Mouse (Mus musculus) intestine, embryonic 14.5 days (tissue): ENCODE results near the gene Ntm. TPM values are rescaled to one million over a fixed set of nuclear protein-coding genes. Genes with fewer than 3 reads are reported as not detected.

Source experiments
- ATAC-seq: fragments of 200-750 bp; cut with Nextera tagmentation; replicated peaks from 2 replicates; pipeline ENCODE4 v1.8.0; 2017; ENCODE audit warnings: low read depth, moderate number of reproducible peaks, moderate TSS enrichment, moderate library complexity; ENCODE audit not compliant: low FRiP score, low TSS enrichment
- DNase-seq: peaks from one replicate; pipeline ENCODE4 v3.0.0-alpha.2; 2018; ENCODE audit warnings: low spot score
- H3K27ac ChIP-seq: fragments of 300-500 bp; sonication (generic); 2 replicates; pipeline ENCODE4 v1.5.1; 2014; ENCODE audit warnings: low read depth, mild to moderate bottlenecking, control low read depth
- H3K27me3 ChIP-seq: fragments of 300-500 bp; sonication (generic); replicated peaks from 2 replicates; pipeline ENCODE4 v1.6.1; 2014; ENCODE audit warnings: low read length, control low read depth; ENCODE audit not compliant: control insufficient read depth, insufficient read depth
- H3K36me3 ChIP-seq: fragments of 300-500 bp; sonication (generic); 2 replicates; pipeline ENCODE4 v1.6.1; 2014; ENCODE audit warnings: low read length, control low read depth; ENCODE audit not compliant: control insufficient read depth, insufficient read depth
- H3K4me1 ChIP-seq: fragments of 300-500 bp; sonication (generic); replicated peaks from 2 replicates; pipeline ENCODE4 v1.6.1; 2014; ENCODE audit warnings: low read length, control low read depth, mixed read lengths; ENCODE audit not compliant: control insufficient read depth, insufficient read depth
- H3K4me2 ChIP-seq: fragments of 300-500 bp; sonication (generic); 2 replicates; pipeline ENCODE4 v1.6.1; 2014; ENCODE audit warnings: low read length
- H3K4me3 ChIP-seq: fragments of 300-500 bp; sonication (generic); 2 replicates; pipeline ENCODE4 v1.5.1; 2014; ENCODE audit warnings: low read depth, low read length, control low read depth, mixed read lengths
- H3K9ac ChIP-seq: fragments of 300-500 bp; sonication (generic); 2 replicates; pipeline ENCODE4 v1.6.1; 2014; ENCODE audit warnings: mild to moderate bottlenecking, low read length
- H3K9me3 ChIP-seq: fragments of 300-500 bp; sonication (generic); 2 replicates; pipeline ENCODE4 v1.6.1; 2016; ENCODE audit warnings: low read length, control low read depth; ENCODE audit not compliant: control insufficient read depth
- WGBS: fragments of 180-500 bp; shearing (Covaris S2); extraction: QIAGEN DNeasy Blood & Tissue Kit; methylation state at CpG from one replicate; pipeline ENCODE4 v1.1.7; 2014; 5-methylcytosine and 5-hydroxymethylcytosine counted together
- polyA plus RNA-seq: library from polyadenylated mRNA; unstranded; fragments of >200 nt; fragmentation: Nextera tagmentation; extraction: Ambion mirVana; gene quantifications from 2 replicates; pipeline ENCODE4 v1.2.1, GENCODE M21; 2014

Gene Ntm
- polyA plus RNA-seq, 1 experiment from 2014 or later: 11.6 TPM

GRCm38 (mm10) chr9:29298340-29298739, 664.6 kb downstream of the Ntm start:
- no peak for ATAC-seq
- no peaks in the 10 kb centered on the region for H3K27me3 ChIP-seq
- no peaks in the 10 kb centered on the region for H3K36me3 ChIP-seq
- H3K27ac ChIP-seq: no peak overlapping the region
- WGBS: 92% methylated on average over 3 of the region's 3 CpGs
- H3K4me1 ChIP-seq: no peaks in the 10 kb centered on the region
- no peak overlapping the region for H3K4me2 ChIP-seq
- H3K4me3 ChIP-seq: no peak overlapping the region
- no peaks in the 10 kb centered on the region for H3K9me3 ChIP-seq
- no peak for DNase-seq
- no peak overlapping the region for H3K9ac ChIP-seq

DNA sequence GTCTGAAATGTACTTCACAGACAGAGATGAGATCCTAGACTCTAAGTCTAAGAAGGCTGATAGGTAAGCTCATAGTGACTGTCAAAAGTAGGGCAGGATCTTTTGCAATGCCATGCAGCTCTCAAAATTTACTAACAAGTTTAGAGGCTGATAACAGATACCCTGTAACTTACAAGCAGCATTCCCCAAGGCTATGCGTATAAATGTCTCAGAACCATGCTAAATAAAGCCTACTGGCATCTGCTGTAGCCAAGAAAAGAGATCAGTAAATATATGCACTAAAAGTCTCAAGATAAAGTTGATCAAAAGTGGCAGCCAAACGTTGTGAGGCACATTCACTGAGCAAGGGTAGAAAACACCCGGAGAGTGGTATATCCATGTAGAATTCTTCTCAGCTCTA, 666.2 kb downstream of the Ntm start:
- WGBS: 87% methylated on average over 3 of the region's 3 CpGs
- no peak for ATAC-seq
- H3K36me3 ChIP-seq: no peaks in the 10 kb centered on the region
- H3K27ac ChIP-seq: no peak overlapping the region
- H3K4me1 ChIP-seq: no peaks in the 10 kb centered on the region
- no peaks in the 10 kb centered on the region for H3K9me3 ChIP-seq
- no peak overlapping the region for H3K9ac ChIP-seq
- DNase-seq: no peak
- H3K4me3 ChIP-seq: no peak overlapping the region
- no peak overlapping the region for H3K4me2 ChIP-seq
- no peaks in the 10 kb centered on the region for H3K27me3 ChIP-seq

DNA sequence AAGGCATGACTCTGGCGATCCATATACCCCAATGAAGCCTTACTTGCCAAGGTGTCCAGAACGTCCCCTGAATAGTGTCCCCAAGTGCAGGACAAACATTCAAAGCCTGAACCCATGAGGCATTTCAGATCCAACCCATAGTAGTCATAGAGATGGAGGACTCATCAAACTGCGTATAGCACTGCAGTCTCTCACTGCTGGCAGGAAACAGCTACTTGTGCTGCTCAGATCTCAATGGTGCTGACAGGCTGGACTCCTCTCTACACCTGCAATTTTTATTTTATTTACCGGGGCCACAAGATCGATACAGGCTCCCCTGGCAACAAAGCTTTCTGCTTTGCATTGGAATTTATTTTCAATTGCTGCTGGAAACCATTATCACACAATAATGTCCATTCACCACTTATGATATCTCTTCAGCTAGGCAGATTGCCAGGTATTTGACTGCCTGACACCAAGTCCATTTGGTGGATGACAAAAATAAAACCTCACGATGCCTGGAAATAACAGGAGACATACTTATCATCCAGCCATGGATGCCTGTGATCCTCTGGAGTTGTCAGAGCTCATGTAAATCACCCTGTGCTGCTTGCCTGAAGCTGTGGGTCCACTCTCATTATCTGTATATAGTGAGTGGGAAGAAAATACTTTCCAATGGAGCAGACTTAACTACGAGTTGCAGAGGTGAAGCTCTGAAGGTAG, 674.8 kb downstream of the Ntm start:
- 81% methylated on average over 7 of the region's 7 CpGs for WGBS
- no peaks in the 10 kb centered on the region for H3K27me3 ChIP-seq
- H3K9me3 ChIP-seq: no peaks in the 10 kb centered on the region
- H3K4me2 ChIP-seq: no peak overlapping the region
- no peaks in the 10 kb centered on the region for H3K4me1 ChIP-seq
- ATAC-seq (no peak), DNase-seq (peak; percentile 25)
- no peak overlapping the region for H3K9ac ChIP-seq
- H3K27ac ChIP-seq: no peak overlapping the region
- no peaks in the 10 kb centered on the region for H3K36me3 ChIP-seq
- no peak overlapping the region for H3K4me3 ChIP-seq

- no peaks in the 10 kb centered on the region for H3K9me3 ChIP-seq
- H3K4me2 ChIP-seq: no peak overlapping the region
- H3K27me3 ChIP-seq: no peaks in the 10 kb centered on the region
- H3K4me1 ChIP-seq: no peaks in the 10 kb centered on the region
- no peaks in the 10 kb centered on the region for H3K36me3 ChIP-seq
- H3K27ac ChIP-seq: no peak overlapping the region
- H3K9ac ChIP-seq: no peak overlapping the region
- no peak overlapping the region for H3K4me3 ChIP-seq
- peak; percentile 15 for DNase-seq
- no peak for ATAC-seq
Measured at GRCm38 (mm10) chr9:29285144-29285543, 677.8 kb downstream of the Ntm start.

DNA sequence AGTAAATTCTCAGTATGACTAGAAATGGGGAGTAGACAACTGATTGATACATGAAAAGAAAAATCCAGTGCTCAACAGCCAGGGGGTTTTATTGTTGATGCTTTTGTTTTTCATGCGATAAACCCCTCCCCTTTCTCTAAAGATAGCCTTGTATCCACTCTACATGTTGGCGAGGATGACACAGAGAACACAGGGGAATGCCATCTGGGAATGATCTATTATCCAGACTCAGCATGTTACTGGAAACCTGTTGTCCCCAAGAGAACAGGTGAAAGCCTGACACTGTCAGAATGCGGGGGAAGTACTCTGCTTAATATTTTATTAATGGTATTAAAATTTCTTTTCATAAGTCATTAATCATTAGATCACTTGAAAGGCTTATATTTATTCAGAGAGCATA, 690.1 kb downstream of the Ntm start:
- H3K4me3 ChIP-seq: no peak overlapping the region
- no peak overlapping the region for H3K4me2 ChIP-seq
- 87% methylated on average over 3 of the region's 3 CpGs for WGBS
- ATAC-seq: no peak
- no peak overlapping the region for H3K9ac ChIP-seq
- H3K9me3 ChIP-seq: no peaks in the 10 kb centered on the region
- H3K27me3 ChIP-seq: no peaks in the 10 kb centered on the region
- no peaks in the 10 kb centered on the region for H3K4me1 ChIP-seq
- no peaks in the 10 kb centered on the region for H3K36me3 ChIP-seq
- no peak for DNase-seq
- H3K27ac ChIP-seq: no peak overlapping the region

DNA sequence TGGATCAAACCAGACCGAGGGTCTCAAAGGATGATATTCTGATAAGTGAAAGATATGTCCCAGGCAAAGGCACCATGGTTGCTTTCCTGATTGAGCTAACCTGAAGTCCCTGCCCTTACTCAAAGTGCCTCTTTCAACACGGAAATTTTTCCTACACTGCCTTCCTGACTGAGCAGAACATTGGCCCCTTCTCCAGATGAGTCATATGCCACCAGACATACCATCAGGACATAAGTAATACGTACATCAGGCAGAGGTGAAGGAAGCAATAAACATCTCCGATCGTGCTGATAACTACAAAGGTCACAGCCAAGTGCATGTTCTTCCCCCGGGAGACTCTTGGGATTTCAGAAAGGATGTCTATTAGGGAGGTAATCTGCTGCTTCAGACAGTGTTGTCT, 693.0 kb downstream of the Ntm start:
- WGBS: 51% methylated on average over 6 of the region's 6 CpGs
- Histone ChIP-seq H3K27me3 (no peaks in the 10 kb centered on the region), H3K4me1 (no peaks in the 10 kb centered on the region), H3K9ac (no peak overlapping the region), H3K9me3 (no peaks in the 10 kb centered on the region), H3K4me2 (no peak overlapping the region), H3K27ac (no peak overlapping the region), H3K4me3 (no peak overlapping the region), H3K36me3 (no peaks in the 10 kb centered on the region)
- DNase-seq (no peak), ATAC-seq (no peak)

DNA sequence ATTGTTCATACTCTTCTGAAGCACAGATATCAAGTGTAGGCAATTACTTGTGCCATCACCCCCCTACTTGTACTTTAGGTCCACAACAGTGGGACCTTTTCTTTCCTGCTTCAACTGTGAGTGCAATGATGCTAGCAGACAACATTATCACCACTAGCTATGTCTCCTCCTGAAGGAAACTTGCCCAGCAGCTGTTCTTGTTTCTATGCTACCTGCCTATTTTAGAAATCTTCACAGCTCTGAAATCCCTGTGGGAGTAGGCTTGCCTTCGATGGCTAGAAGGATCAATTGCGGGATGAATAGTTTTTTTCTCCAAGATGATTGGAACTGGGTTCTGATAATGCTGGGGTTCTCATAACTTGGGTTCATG, 693.7 kb downstream of the Ntm start:
- no peak for ATAC-seq
- 90% methylated on average over 2 of the region's 2 CpGs for WGBS

GRCm38 (mm10) chr9:29268583-29269276, 694.2 kb downstream of the Ntm start:
- H3K27me3 ChIP-seq: no peaks in the 10 kb centered on the region
- no peak overlapping the region for H3K4me3 ChIP-seq
- no peaks in the 10 kb centered on the region for H3K9me3 ChIP-seq
- H3K4me1 ChIP-seq: no peaks in the 10 kb centered on the region
- no peak overlapping the region for H3K9ac ChIP-seq
- DNase-seq: no peak
- no peak overlapping the region for H3K4me2 ChIP-seq
- WGBS: 59% methylated on average over 10 of the region's 10 CpGs
- H3K27ac ChIP-seq: no peak overlapping the region
- no peaks in the 10 kb centered on the region for H3K36me3 ChIP-seq
- ATAC-seq: no peak

More for the DNA sequence above, 693.7 kb downstream of the Ntm start:
- no peaks in the 10 kb centered on the region for H3K4me1 ChIP-seq
- H3K9me3 ChIP-seq: no peaks in the 10 kb centered on the region
- no peak for DNase-seq
- H3K4me2 ChIP-seq: no peak overlapping the region
- H3K9ac ChIP-seq: no peak overlapping the region
- no peak overlapping the region for H3K27ac ChIP-seq
- no peak overlapping the region for H3K4me3 ChIP-seq
- H3K27me3 ChIP-seq: no peaks in the 10 kb centered on the region
- no peaks in the 10 kb centered on the region for H3K36me3 ChIP-seq

- H3K4me2 ChIP-seq: no peak overlapping the region
- H3K27me3 ChIP-seq: no peaks in the 10 kb centered on the region
- H3K4me3 ChIP-seq: no peak overlapping the region
- no peaks in the 10 kb centered on the region for H3K36me3 ChIP-seq
- no peak for DNase-seq
- no peak overlapping the region for H3K9ac ChIP-seq
- H3K9me3 ChIP-seq: no peaks in the 10 kb centered on the region
- no peak overlapping the region for H3K27ac ChIP-seq
- WGBS: 40% methylated on average over 3 of the region's 3 CpGs
- H3K4me1 ChIP-seq: no peaks in the 10 kb centered on the region
- ATAC-seq: no peak
Measured at GRCm38 (mm10) chr9:29267663-29268062, 695.3 kb downstream of the Ntm start.
